Mouse (Mus musculus) heart, adult 2 months (tissue): ENCODE results near the gene Cemip2. TPM values are rescaled to one million over a fixed set of nuclear protein-coding genes. Genes with fewer than 3 reads are reported as not detected.
A peak's percentile ranks its signal among the peaks of the same experiment; 100 is the strongest.

Source experiments
- DNase-seq, 2 experiments: peaks; one replicate each; pipeline ENCODE4 v3.0.0; 2021
- H3K27ac ChIP-seq: fragments of 200-600 bp; 2 replicates; pipeline ENCODE4 v1.8.1; 2022
- H3K27me3 ChIP-seq: fragments of 200-500 bp; 2 replicates; pipeline ENCODE4 v1.6.1; 2012; ENCODE audit warnings: mild to moderate bottlenecking, low read length, inconsistent platforms, mixed read lengths; ENCODE audit not compliant: control insufficient read depth, insufficient read depth
- H3K36me3 ChIP-seq: fragments of 200-500 bp; 2 replicates; pipeline ENCODE4 v1.6.1; 2012; ENCODE audit warnings: low read length, inconsistent platforms; ENCODE audit not compliant: control insufficient read depth, insufficient read depth
- H3K4me1 ChIP-seq: fragments of 200-500 bp; 2 replicates; pipeline ENCODE4 v1.6.1; 2011; ENCODE audit warnings: low read length; ENCODE audit not compliant: control insufficient read depth, insufficient read depth
- H3K4me3 ChIP-seq: fragments of 200-600 bp; 2 replicates; pipeline ENCODE4 v1.8.1; 2022
- H3K79me2 ChIP-seq: fragments of 200-500 bp; replicated peaks from 2 replicates; pipeline ENCODE4 v1.6.1; 2012; ENCODE audit warnings: mild to moderate bottlenecking, inconsistent platforms, low read length, moderate library complexity, mixed read lengths; ENCODE audit not compliant: control insufficient read depth, insufficient read depth
- H3K9ac ChIP-seq: fragments of 200-500 bp; 2 replicates; pipeline ENCODE4 v1.6.1; 2012; ENCODE audit warnings: low read depth, mild to moderate bottlenecking, control low read depth, inconsistent platforms, low read length, mixed read lengths
- CTCF ChIP-seq: fragments of 200-600 bp; IDR thresholded peaks from 2 replicates; pipeline ENCODE4 v1.8.1; 2022; ENCODE audit warnings: antibody characterized with exemption, mild to moderate bottlenecking, moderate library complexity
- EP300 ChIP-seq: fragments of 200-500 bp; IDR thresholded peaks from 2 replicates; pipeline ENCODE4 v1.6.1; 2011; ENCODE audit warnings: low read depth, low read length, control low read depth; ENCODE audit not compliant: insufficient read depth
- POLR2A ChIP-seq: fragments of 200-500 bp; IDR thresholded peaks from 2 replicates; pipeline ENCODE4 v1.6.1; 2011; ENCODE audit warnings: mild to moderate bottlenecking, low read depth, low read length, control low read depth; ENCODE audit not compliant: insufficient read depth
- WGBS: fragments of 180-500 bp; shearing (Covaris S2); methylation state at CpG from one replicate; pipeline ENCODE4 v1.1.7; 2018; 5-methylcytosine and 5-hydroxymethylcytosine counted together
- intact Hi-C: fragments of 180-260 bp; cut with DNase I; formaldehyde crosslinking; loops from one replicate; pipeline ENCODE4 v1.15.1; 2025
- polyA plus RNA-seq: library from polyadenylated mRNA; depleted of rRNA; stranded (reverse); fragments of >200 nt; gene quantifications from 2 replicates; pipeline ENCODE4 v1.2.3, GENCODE M21; 2012; rRNA removed
- total RNA-seq, 2 experiments: library from RNA; stranded (reverse); gene quantifications; 2 replicates each; pipeline ENCODE4 v1.2.3; 2021

The Cemip2 gene
- total and polyA plus RNA-seq, 3 experiments: 4.5 to 11.7 (median 10.7) TPM

DNA sequence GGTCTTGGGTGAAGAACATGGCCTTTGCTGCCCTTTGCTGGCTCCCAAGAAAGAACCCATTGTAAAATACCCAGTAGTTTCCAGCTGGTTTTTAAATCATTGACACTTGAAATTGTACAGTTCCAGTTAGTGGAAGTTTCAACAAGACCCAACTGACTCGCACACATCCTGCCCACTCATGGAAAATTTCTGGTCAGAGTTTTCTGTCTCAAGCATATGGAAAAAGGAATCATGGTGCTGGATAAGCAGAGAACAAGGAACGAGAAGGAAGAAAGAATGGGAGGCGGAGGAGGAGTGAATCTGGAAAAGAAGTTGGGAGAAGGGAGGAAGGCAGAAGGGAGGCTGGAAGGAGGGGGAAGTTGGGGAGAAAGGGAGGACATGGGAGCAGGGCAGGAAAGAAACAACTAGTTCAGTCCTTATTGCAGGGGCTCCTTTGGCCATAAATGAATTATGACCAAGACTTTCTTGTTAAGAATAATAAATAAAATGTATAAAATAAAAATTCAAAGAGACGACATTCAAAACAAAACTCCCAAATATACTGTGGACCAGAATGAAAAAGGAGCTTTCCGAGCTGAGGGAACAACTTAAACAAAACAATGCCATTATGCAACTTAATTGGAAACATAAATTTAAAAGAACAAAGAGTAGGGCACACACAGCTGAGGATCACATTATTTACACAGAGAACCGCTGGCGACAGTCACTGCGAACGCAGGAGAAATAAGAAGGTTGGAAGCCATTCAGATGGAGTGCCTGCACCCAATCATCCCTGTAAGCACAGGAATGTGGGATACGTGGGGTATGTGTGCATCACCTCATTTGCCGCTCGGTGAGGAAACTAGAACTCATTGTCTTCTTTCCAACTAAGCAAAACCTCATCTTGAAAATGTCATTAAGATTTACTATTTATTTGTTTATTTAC, 120.1 kb downstream of the Cemip2 start:
- intact Hi-C loops: loop anchor here (2.0 to 5.0 kb wide), 2 partner anchors 15 to 44 kb away; no protein-coding TSS in a partner anchor
- Histone ChIP-seq H3K9ac (no peak overlapping the region), H3K79me2 (no peaks in the 10 kb centered on the region), H3K36me3 (peaks cover 7% of the 10 kb centered on the region), H3K27me3 (no peaks in the 10 kb centered on the region), H3K4me3 (no peak overlapping the region), H3K4me1 (peaks cover 10% of the 10 kb centered on the region), H3K27ac (peak overlapping the region; percentile 63)
- no peak for DNase-seq
- 67% methylated on average over 12 of the region's 12 CpGs for WGBS
- no peak for TF ChIP-seq POLR2A
- TF ChIP-seq EP300: no peak
- no peak for TF ChIP-seq CTCF

Other genes with a start within 250 kb of the Cemip2 start
- 10 to 100 TPM; 10.5 to 11.0 TPM for gene 1110059E24Rik, start 125.4 kb upstream of the Cemip2 start, total RNA-seq
- 4.6 and 9.8 TPM in 2 replicates for gene 1110059E24Rik, start 125.4 kb upstream of the Cemip2 start, polyA plus RNA-seq
- 10 to 100 TPM; 10.6 to 13.8 TPM for gene Abhd17b, start 125.2 kb upstream of the Cemip2 start, total RNA-seq
- 3.4 and 7.7 TPM in 2 replicates for gene Abhd17b, start 125.2 kb upstream of the Cemip2 start, polyA plus RNA-seq